Mouse (Mus musculus): Measurements from ENCODE around the gene Cd248. TPM values are rescaled to one million over a fixed set of nuclear protein-coding genes. Genes with fewer than 3 reads are reported as not detected.

Cd248 gene
- not detected for polyA plus RNA-seq (2017; shearing (Covaris generic))

DNA sequence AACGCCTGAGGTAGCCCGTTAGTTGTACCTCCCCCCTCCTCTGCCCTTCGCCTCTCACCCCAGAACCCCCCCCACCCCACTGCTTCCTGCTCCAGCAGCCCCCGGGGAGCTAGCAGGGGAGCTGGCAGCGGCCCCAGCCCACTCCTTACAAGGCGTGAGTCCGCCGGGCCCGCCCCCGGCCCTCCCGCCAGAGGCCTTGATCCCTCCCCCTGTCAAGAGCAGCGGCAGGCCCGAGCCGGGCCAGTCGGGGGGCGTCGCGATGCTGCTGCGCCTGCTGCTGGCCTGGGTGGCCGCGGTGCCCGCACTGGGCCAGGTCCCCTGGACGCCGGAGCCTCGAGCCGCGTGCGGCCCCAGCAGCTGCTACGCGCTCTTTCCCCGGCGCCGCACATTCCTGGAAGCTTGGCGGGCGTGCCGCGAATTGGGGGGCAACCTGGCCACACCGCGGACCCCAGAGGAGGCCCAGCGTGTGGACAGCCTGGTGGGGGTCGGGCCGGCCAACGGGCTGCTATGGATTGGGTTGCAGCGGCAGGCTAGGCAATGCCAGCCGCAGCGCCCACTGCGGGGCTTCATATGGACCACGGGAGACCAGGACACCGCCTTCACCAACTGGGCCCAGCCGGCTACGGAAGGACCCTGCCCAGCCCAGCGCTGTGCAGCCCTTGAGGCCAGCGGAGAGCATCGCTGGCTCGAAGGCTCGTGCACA is at the start of gene Cd248:
Cd248 (plus strand) TSS at position 212 of the 703 bp plus-strand sequence.
- no peak for ATAC-seq

DNA sequence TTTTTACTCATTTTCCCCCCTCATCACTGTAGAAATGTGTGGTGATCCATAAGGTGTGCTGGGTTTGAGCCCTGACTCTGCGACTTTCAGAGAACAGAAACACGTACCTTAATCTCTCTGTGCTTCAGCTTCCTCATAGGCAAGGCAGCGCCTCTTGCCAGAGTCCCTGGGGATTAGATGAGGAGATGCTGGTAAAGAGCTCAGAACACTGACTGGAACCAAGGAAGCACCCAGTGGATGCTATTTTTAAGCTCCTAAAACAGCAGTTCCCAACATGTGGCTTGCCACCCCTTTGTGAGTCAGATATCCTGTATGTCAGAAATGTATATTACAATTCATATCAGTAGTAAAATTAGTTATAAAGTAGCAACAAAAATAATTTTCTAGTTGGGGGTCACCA is 49.7 kb upstream of the Cd248 start:
- ATAC-seq = no peak

DNA sequence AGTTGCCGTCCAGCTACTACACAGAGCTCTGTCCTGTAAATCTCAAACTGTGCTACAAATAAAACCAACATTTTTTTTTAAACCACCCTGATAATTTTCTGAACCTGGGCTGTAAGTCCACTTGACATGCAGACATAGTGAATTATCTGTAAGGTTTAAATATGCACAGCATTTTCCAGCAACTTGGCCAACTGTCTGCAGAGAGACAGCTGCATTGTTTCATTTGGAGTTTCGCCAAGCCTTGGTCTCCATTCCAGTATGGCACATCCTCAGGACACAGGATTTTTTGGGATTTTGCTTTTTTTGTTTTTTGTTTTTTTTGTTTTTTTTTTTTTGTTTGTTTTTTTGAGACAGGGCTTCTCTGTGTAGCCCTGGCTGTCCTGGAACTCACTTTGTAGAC is 46.5 kb upstream of the Cd248 start:
- no peak for ATAC-seq

DNA sequence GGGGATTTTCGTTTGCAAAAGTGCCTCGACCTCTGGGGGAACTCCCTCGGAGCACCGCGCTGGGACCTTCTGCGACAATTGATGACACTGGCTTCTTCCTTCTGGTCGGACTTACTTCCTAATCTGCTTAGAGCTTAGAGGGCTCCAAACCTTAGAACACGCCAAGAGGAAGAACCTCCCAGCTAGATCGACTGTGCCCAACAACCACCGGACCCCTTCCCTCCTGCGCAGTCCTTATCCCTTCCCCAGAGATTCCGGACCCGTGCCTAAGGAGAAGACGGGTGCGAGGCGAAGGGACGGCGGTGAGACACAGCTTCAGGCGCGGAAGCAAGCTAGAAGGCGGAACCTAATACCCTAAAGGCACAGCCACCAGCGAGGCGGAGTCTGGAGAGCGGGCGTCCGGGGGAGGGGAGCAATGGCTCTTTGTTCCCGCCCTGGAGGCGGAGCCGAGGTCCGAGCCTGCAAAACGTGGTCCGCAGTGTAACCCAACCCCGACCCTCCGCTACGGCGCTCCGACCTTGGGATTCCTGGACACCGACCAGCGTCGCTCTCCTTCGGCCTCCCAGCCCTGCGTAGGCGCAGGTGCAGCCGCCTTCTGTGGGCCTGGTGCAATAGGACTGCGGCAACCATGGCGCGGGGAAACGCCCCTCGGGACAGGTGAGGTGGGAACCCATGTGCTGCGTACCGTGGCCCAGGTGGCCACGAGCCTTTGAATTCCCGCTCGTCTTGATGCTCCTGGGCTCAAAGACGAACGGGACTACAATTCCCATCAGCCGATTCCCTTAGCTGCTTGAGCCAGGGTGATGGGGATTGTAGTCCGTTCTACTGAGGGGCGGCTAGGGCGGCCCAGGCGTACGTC is 44.0 kb upstream of the Cd248 start, which contains the start of gene Slc29a2:
Slc29a2 (plus strand) TSS at position 240 of the 859 bp plus-strand sequence.
- ATAC-seq = peak; percentile 91

- no peak for ATAC-seq
These were observed 41.8 kb upstream of the Cd248 start for GRCm38 (mm10) chr19:5026111-5026510.

GRCm38 (mm10) chr19:5032686-5033085 is 35.2 kb upstream of the Cd248 start:
- ATAC-seq = no peak

GRCm38 (mm10) chr19:5036577-5036976 is 31.3 kb upstream of the Cd248 start:
- no peak for ATAC-seq

- ATAC-seq = no peak
These were observed 30.0 kb upstream of the Cd248 start for GRCm38 (mm10) chr19:5037678-5038571.

GRCm38 (mm10) chr19:5038709-5039156 is 29.1 kb upstream of the Cd248 start, which contains the start of the genes B4gat1 and AC124502.3:
Gene B4gat1, plus strand, starts transcription at chr19:5038826.
Gene AC124502.3, plus strand, starts transcription at chr19:5038891.
- ATAC-seq = peak; percentile 89

GRCm38 (mm10) chr19:5039301-5040114 is 28.4 kb upstream of the Cd248 start:
- ATAC-seq = no peak

GRCm38 (mm10) chr19:5040862-5041523 is 26.9 kb upstream of the Cd248 start, which contains the start of gene Brms1:
Gene Brms1, plus strand, starts transcription at chr19:5041354.
- peak; percentile 71 for ATAC-seq

- no peak for ATAC-seq
These were observed 26.3 kb upstream of the Cd248 start for GRCm38 (mm10) chr19:5041588-5041987.

- no peak for ATAC-seq
These were observed 22.3 kb upstream of the Cd248 start for GRCm38 (mm10) chr19:5045531-5045930.

DNA sequence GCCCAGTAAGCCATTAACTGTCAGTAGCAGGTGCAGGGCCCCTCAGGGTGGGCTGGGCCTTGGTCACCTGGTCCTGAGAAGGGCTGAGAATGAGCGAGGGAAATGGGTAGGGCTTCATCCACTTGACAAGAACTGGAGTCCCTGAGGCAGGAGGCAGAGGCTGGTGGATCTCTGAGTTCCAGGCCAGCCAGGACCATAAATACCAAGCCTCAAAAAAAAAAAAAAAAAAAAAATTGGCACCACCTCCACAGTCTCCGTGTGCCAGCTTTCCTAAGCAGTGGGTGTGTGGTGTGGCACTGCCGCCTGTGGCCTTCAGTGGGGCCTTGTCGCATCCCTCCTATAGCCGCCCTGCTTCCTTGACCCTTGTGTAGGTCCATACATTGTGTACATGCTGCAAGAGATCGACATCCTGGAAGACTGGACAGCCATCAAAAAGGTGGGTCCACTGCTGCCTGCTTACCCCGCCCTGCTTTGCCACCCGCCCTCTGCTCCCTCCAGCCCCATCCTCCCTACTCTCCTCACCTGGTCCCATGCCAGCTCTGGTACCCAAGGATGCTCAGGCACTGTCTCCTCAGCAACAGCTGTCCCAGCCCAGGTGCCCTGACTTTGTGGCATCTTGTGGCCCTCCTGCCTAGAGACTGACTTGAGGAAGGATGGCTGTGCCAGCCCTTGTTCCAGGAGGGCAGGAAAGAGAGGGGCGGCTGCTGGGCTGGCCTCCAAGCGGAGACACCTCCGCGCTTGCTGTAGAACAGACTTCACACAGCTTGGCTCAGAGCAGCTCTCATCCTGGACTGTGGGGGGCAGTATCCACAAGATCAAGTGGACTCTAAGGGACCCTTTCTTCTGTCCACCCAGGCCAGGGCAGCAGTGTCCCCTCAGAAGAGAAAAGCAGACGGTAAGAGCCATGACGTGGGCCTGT is 19.5 kb upstream of the Cd248 start:
- no peak for ATAC-seq

GRCm38 (mm10) chr19:5049325-5049724 is 18.6 kb upstream of the Cd248 start:
- no peak for ATAC-seq

- ATAC-seq = peak; percentile 48
These were observed 17.6 kb upstream of the Cd248 start, which contains the start of gene Rin1 for GRCm38 (mm10) chr19:5050047-5050905. Gene Rin1, plus strand, starts transcription at chr19:5050481.

DNA sequence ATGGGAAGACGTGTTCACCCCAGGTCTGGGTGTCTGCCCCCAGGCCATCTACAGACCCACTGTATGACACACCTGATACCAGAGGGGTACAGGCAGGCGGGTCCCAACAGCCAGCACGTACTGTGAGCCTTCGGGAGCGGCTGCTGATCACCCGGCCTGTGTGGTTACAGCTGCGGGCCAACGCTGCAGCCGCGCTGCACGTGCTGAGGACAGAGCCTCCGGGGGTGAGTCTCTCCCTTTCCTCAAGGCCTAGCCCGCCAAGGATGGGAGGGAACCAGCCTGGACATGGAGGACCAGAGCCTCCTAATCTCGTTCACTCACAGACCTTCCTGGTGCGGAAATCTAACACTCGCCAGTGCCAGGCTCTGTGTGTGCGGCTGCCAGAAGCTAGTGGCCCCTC is 16.8 kb upstream of the Cd248 start:
- ATAC-seq = no peak

- no peak for ATAC-seq
These were observed 16.4 kb upstream of the Cd248 start for GRCm38 (mm10) chr19:5051515-5051914.
